Mouse (Mus musculus): Measurements from ENCODE around the gene Mgat3. TPM values are rescaled to one million over a fixed set of nuclear protein-coding genes. Genes with fewer than 3 reads are reported as not detected.

The Mgat3 gene
- polyA plus RNA-seq, 1 experiment, result 19.2 TPM

DNA sequence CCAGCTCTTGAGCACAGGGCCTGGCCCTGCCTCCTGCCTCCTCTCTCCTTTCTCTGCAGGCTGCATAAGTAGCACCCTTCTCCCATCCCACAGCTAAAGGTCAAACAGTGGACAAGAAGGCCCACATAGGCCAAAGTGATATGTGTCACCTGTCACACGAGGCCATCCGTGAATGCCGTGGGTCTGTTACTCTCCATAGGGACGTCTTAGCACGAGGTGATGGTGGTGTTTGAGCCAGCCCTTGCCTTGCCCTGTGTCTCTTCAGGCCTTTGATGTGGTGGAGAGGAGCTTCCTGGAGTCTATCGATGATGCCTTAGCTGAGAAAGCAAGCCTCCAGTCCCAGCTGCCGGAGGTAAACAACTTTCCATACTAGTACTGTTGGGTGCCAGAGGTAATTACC is 24.0 kb upstream of the Mgat3 start:
- Histone ChIP-seq H3K36me3 (ENCODE audit: control insufficient read depth, insufficient read depth) (peaks cover 74% of the 10 kb centered on the region), H3K27me3 (ENCODE audit: control insufficient read depth, insufficient read depth, insufficient read length) (no peaks in the 10 kb centered on the region), H3K79me3 (ENCODE audit: low read depth) (no peaks in the 10 kb centered on the region), H3K79me2 (ENCODE audit: control insufficient read depth, insufficient read depth) (peaks cover 23% of the 10 kb centered on the region), H3K4me3 (ENCODE audit: insufficient read depth, poor library complexity, severe bottlenecking) (no peak overlapping the region), H3ac (ENCODE audit: control insufficient read depth, insufficient read length, low read depth) (no peak overlapping the region)
- TF ChIP-seq MYOG (IDR thresholded peaks at IDR 0.05; ENCODE audit: control insufficient read depth, extremely low read depth, insufficient read length) (no peak), MAX (IDR thresholded peaks at IDR 0.05) (no peak), FOSL1 (IDR thresholded peaks at IDR 0.05; ENCODE audit: insufficient read depth, low read length, poor library complexity, severe bottlenecking) (no peak), CTCF (IDR thresholded peaks at IDR 0.05; ENCODE audit: control insufficient read depth, insufficient read depth, insufficient read length) (no peak)

- H3K4me3 ChIP-seq (ENCODE audit: insufficient read depth, poor library complexity, severe bottlenecking), result no peak overlapping the region
- TF ChIP-seq MAX (IDR thresholded peaks at IDR 0.05), result no peak
- TF ChIP-seq FOSL1 (IDR thresholded peaks at IDR 0.05; ENCODE audit: insufficient read depth, low read length, poor library complexity, severe bottlenecking), result no peak
- no peak for TF ChIP-seq USF1 (IDR thresholded peaks at IDR 0.05; ENCODE audit: low read depth)
- TF ChIP-seq CEBPB (IDR thresholded peaks at IDR 0.05; ENCODE audit: low read depth), result no peak
- no peak for TF ChIP-seq MYOG (IDR thresholded peaks at IDR 0.05; ENCODE audit: control insufficient read depth, extremely low read depth, insufficient read length)
- TF ChIP-seq MYOD1 (IDR thresholded peaks at IDR 0.05; ENCODE audit: control insufficient read depth, insufficient read length, low read depth), result no peak
- TF ChIP-seq CTCF (IDR thresholded peaks at IDR 0.05; ENCODE audit: control insufficient read depth, insufficient read depth, insufficient read length), result no peak
- H3K36me3 ChIP-seq (ENCODE audit: control insufficient read depth, insufficient read depth), result peaks cover 89% of the 10 kb centered on the region
- no peaks in the 10 kb centered on the region for H3K79me3 ChIP-seq (ENCODE audit: low read depth)
- H3K27me3 ChIP-seq (ENCODE audit: control insufficient read depth, insufficient read depth, insufficient read length), result no peaks in the 10 kb centered on the region
- H3ac ChIP-seq (ENCODE audit: control insufficient read depth, insufficient read length, low read depth), result no peak overlapping the region
- H3K79me2 ChIP-seq (ENCODE audit: control insufficient read depth, insufficient read depth), result peaks cover under 1% of the 10 kb centered on the region
Observed at GRCm38 (mm10) chr15:80152663-80153062, 20.9 kb upstream of the Mgat3 start.

GRCm38 (mm10) chr15:80153757-80154156 is 19.8 kb upstream of the Mgat3 start:
- H3ac ChIP-seq (ENCODE audit: control insufficient read depth, insufficient read length, low read depth), result no peak overlapping the region
- H3K36me3 ChIP-seq (ENCODE audit: control insufficient read depth, insufficient read depth), result peaks cover 94% of the 10 kb centered on the region
- no peak overlapping the region for H3K4me3 ChIP-seq (ENCODE audit: insufficient read depth, poor library complexity, severe bottlenecking)
- H3K27me3 ChIP-seq (ENCODE audit: control insufficient read depth, insufficient read depth, insufficient read length), result no peaks in the 10 kb centered on the region
- no peaks in the 10 kb centered on the region for H3K79me2 ChIP-seq (ENCODE audit: control insufficient read depth, insufficient read depth)
- H3K79me3 ChIP-seq (ENCODE audit: low read depth), result no peaks in the 10 kb centered on the region
- TF ChIP-seq USF1 (IDR thresholded peaks at IDR 0.05; ENCODE audit: low read depth) (no peak), MAX (IDR thresholded peaks at IDR 0.05) (no peak), CTCF (IDR thresholded peaks at IDR 0.05; ENCODE audit: control insufficient read depth, insufficient read depth, insufficient read length) (no peak)

DNA sequence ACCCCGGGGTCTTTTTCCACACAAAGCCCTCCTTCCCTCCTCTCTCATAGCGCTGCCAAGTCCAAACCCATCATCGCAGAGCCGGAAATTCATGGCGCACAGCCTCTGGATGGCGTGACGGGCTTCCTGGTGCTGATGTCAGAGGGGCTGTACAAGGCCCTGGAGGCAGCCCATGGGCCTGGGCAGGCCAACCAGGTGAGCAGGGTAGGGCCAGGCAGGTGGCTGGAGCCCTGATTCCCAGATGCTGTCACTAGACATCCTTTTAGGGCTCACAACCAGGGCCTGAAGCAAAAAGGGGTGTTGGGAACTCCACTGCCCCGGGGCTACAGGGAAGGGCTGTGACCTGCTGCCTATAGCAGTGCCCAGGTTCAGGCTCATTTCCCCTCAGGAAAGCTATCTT is 17.8 kb upstream of the Mgat3 start:
- H3K36me3 ChIP-seq (ENCODE audit: control insufficient read depth, insufficient read depth), result peaks cover 81% of the 10 kb centered on the region
- H3K27me3 ChIP-seq (ENCODE audit: control insufficient read depth, insufficient read depth, insufficient read length), result no peaks in the 10 kb centered on the region

GRCm38 (mm10) chr15:80157197-80157943 is 16.2 kb upstream of the Mgat3 start:
- Histone ChIP-seq H3K79me3 (ENCODE audit: low read depth) (no peaks in the 10 kb centered on the region), H3K4me3 (ENCODE audit: insufficient read depth, poor library complexity, severe bottlenecking) (no peak overlapping the region), H3K27me3 (ENCODE audit: control insufficient read depth, insufficient read depth, insufficient read length) (no peaks in the 10 kb centered on the region), H3K79me2 (ENCODE audit: control insufficient read depth, insufficient read depth) (no peaks in the 10 kb centered on the region), H3ac (ENCODE audit: control insufficient read depth, insufficient read length, low read depth) (no peak overlapping the region), H3K36me3 (ENCODE audit: control insufficient read depth, insufficient read depth) (peaks cover 82% of the 10 kb centered on the region)
- TF ChIP-seq CTCF (IDR thresholded peaks at IDR 0.05; ENCODE audit: control insufficient read depth, insufficient read depth, insufficient read length), result no peak
- no peak for TF ChIP-seq CEBPB (IDR thresholded peaks at IDR 0.05; ENCODE audit: low read depth)
- no peak for TF ChIP-seq MAX (IDR thresholded peaks at IDR 0.05)
- TF ChIP-seq MYOD1 (IDR thresholded peaks at IDR 0.05; ENCODE audit: control insufficient read depth, insufficient read length, low read depth), result no peak
- no peak for TF ChIP-seq MYOG (IDR thresholded peaks at IDR 0.05; ENCODE audit: control insufficient read depth, extremely low read depth, insufficient read length)
- no peak for TF ChIP-seq USF1 (IDR thresholded peaks at IDR 0.05; ENCODE audit: low read depth)
- no peak for TF ChIP-seq FOSL1 (IDR thresholded peaks at IDR 0.05; ENCODE audit: insufficient read depth, low read length, poor library complexity, severe bottlenecking)

More for the DNA sequence above, 17.8 kb upstream of the Mgat3 start:
- Histone ChIP-seq H3K79me2 (ENCODE audit: control insufficient read depth, insufficient read depth) (no peaks in the 10 kb centered on the region), H3K79me3 (ENCODE audit: low read depth) (no peaks in the 10 kb centered on the region), H3ac (ENCODE audit: control insufficient read depth, insufficient read length, low read depth) (no peak overlapping the region), H3K4me3 (ENCODE audit: insufficient read depth, poor library complexity, severe bottlenecking) (no peak overlapping the region)
- TF ChIP-seq MAX (IDR thresholded peaks at IDR 0.05), result no peak
- TF ChIP-seq CEBPB (IDR thresholded peaks at IDR 0.05; ENCODE audit: low read depth), result no peak
- no peak for TF ChIP-seq CTCF (IDR thresholded peaks at IDR 0.05; ENCODE audit: control insufficient read depth, insufficient read depth, insufficient read length)
- TF ChIP-seq USF1 (IDR thresholded peaks at IDR 0.05; ENCODE audit: low read depth), result no peak
- TF ChIP-seq FOSL1 (IDR thresholded peaks at IDR 0.05; ENCODE audit: insufficient read depth, low read length, poor library complexity, severe bottlenecking), result no peak

GRCm38 (mm10) chr15:80158001-80158706 is 15.4 kb upstream of the Mgat3 start:
- Histone ChIP-seq H3K79me3 (ENCODE audit: low read depth) (no peaks in the 10 kb centered on the region), H3ac (ENCODE audit: control insufficient read depth, insufficient read length, low read depth) (no peak overlapping the region), H3K27me3 (ENCODE audit: control insufficient read depth, insufficient read depth, insufficient read length) (no peaks in the 10 kb centered on the region), H3K4me3 (ENCODE audit: insufficient read depth, poor library complexity, severe bottlenecking) (no peak overlapping the region), H3K79me2 (ENCODE audit: control insufficient read depth, insufficient read depth) (no peaks in the 10 kb centered on the region), H3K36me3 (ENCODE audit: control insufficient read depth, insufficient read depth) (peaks cover 82% of the 10 kb centered on the region)
- TF ChIP-seq MYOD1 (IDR thresholded peaks at IDR 0.05; ENCODE audit: control insufficient read depth, insufficient read length, low read depth) (no peak), USF1 (IDR thresholded peaks at IDR 0.05; ENCODE audit: low read depth) (no peak)
